Mouse (Mus musculus) frontal cortex, adult (tissue): Measurements from ENCODE around the gene Zfp609.
"Not testable (repeated sequence)": the region's sequence is repeated elsewhere in the genome, so short reads cannot be mapped to it uniquely, and the experiment has no call there.

Experiments
- ATAC-seq: cut with Nextera tagmentation; 2 replicates; pipeline ENCODE4 v1.9.2; 2017; ENCODE audit warnings: mild to moderate bottlenecking, moderate library complexity, mixed read lengths; ENCODE audit not compliant: low TSS enrichment

Gene Zfp609

GRCm38 (mm10) chr9:65675461-65676357, 151.7 kb downstream of the Zfp609 start:
- ATAC-seq = peak; percentile 3; the same call in 1 of the 2 replicates

- no peak for ATAC-seq
Observed at GRCm38 (mm10) chr9:65672996-65673395, 154.4 kb downstream of the Zfp609 start.

GRCm38 (mm10) chr9:65671431-65671931, 155.9 kb downstream of the Zfp609 start:
- no peak for ATAC-seq

GRCm38 (mm10) chr9:65667701-65668100, 159.7 kb downstream of the Zfp609 start, which contains the start of gene Oaz2:
TSS of gene Oaz2 (plus strand) at chr9:65668001.
- ATAC-seq = no peak

- ATAC-seq = no peak
Observed at GRCm38 (mm10) chr9:65666042-65666441, 161.3 kb downstream of the Zfp609 start.

- ATAC-seq = peak; percentile 69; the same call in 1 of the 2 replicates
Observed at GRCm38 (mm10) chr9:65664163-65664562, 163.2 kb downstream of the Zfp609 start.

- ATAC-seq = no peak
Observed at GRCm38 (mm10) chr9:65661493-65661892, 165.9 kb downstream of the Zfp609 start.

- no peak for ATAC-seq
Observed at GRCm38 (mm10) chr9:65661029-65661428, 166.3 kb downstream of the Zfp609 start.

- ATAC-seq = no peak
Observed at GRCm38 (mm10) chr9:65657218-65657617, 170.1 kb downstream of the Zfp609 start.

- no peak for ATAC-seq
Observed at GRCm38 (mm10) chr9:65655540-65655939, 171.8 kb downstream of the Zfp609 start.

- ATAC-seq = no peak
Observed at GRCm38 (mm10) chr9:65654700-65655237, 172.6 kb downstream of the Zfp609 start.

- ATAC-seq = no peak
Observed at GRCm38 (mm10) chr9:65653741-65654140, 173.6 kb downstream of the Zfp609 start.

GRCm38 (mm10) chr9:65651957-65652356, 175.4 kb downstream of the Zfp609 start:
- not testable (repeated sequence) for ATAC-seq

GRCm38 (mm10) chr9:65649997-65650396, 177.4 kb downstream of the Zfp609 start:
- ATAC-seq = no peak

GRCm38 (mm10) chr9:65648730-65649129, 178.6 kb downstream of the Zfp609 start:
- ATAC-seq = no peak

GRCm38 (mm10) chr9:65646782-65647181, 180.6 kb downstream of the Zfp609 start:
- no peak for ATAC-seq

GRCm38 (mm10) chr9:65645984-65646383, 181.4 kb downstream of the Zfp609 start:
- ATAC-seq = no peak

- ATAC-seq = no peak
Observed at GRCm38 (mm10) chr9:65644960-65645359, 182.4 kb downstream of the Zfp609 start.

- ATAC-seq = no peak
Observed at GRCm38 (mm10) chr9:65642546-65642945, 184.8 kb downstream of the Zfp609 start.
